ENCODE assay signal across 26 mouse cellular contexts in the genomic region with DNA sequence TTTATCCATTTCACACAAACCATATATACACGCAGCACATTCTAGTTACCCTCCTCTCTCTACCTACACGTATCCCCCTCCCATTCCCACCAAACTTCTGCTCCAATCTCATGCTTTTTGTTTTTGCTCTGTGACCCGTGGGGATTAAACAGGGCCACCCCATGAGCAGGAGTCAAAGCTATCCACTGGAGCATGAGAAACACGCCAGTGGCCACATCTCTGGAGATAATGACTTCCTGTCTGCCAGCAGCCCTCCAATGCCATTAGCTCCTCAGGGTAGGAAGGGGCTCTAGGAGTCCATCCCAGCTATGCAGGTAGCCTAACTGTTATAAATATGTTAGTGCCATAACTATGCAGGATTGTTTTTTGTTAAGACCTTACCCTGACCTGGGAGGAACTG.
DNase-seq lines count a peak whose midpoint lies in the region; ATAC-seq lines count a peak whose summit lies in the region.
"Had no signal": no experiment of that assay in that cellular context is flagged by ENCODE, and none has a peak within 500 bp of the region (broad histone marks: within the 10 kb centered on the region; RNA-seq: fewer than 3 reads in every experiment).

No protein-coding gene starts in this region.

- peaks cover 13% of the 10 kb centered on the region for H3K4me1 ChIP-seq in forebrain, embryonic 10.5 days
- H3K4me1 ChIP-seq in forebrain, embryonic 16.5 days (replicated peaks; ENCODE audit: control insufficient read depth, insufficient read depth, low read length), result no peaks in the 10 kb centered on the region
- 0 out of 2 replicates have a peak, but pooled peaks cover 4% of the 10 kb centered on the region for H3K4me1 ChIP-seq in kidney, embryonic 16.5 days (ENCODE audit: insufficient read depth, low read length)
- H3K4me1 ChIP-seq in heart, embryonic 11.5 days (ENCODE audit: control insufficient read depth, insufficient read depth, low read length), result no peaks in the 10 kb centered on the region
- H3K4me1 ChIP-seq: hindbrain, embryonic 13.5 days; limb, embryonic 13.5 days; lung, embryonic 15.5 days; stomach, embryonic 15.5 days had no signal

- H3K9me3 ChIP-seq in forebrain, embryonic 10.5 days, result no peaks in the 10 kb centered on the region
- no peaks in the 10 kb centered on the region for H3K9me3 ChIP-seq in forebrain, embryonic 16.5 days (ENCODE audit: control insufficient read depth, low read length)
- no peaks in the 10 kb centered on the region for H3K9me3 ChIP-seq in kidney, embryonic 16.5 days (ENCODE audit: low read length)
- no peaks in the 10 kb centered on the region for H3K9me3 ChIP-seq in heart, embryonic 11.5 days (replicated peaks; ENCODE audit: control insufficient read depth, low read length)
- H3K9me3 ChIP-seq: hindbrain, embryonic 13.5 days; limb, embryonic 13.5 days; lung, embryonic 15.5 days; neural tube, embryonic 13.5 days; stomach, embryonic 15.5 days had no signal

- WGBS in forebrain, embryonic 10.5 days, result 22% methylated on average over 4 of the region's 4 CpGs
- 4% methylated on average over 4 of the region's 4 CpGs for WGBS in forebrain, embryonic 16.5 days
- 27% methylated on average over 4 of the region's 4 CpGs for WGBS in kidney, embryonic 16.5 days
- 54% methylated on average over 4 of the region's 4 CpGs for WGBS in heart, embryonic 11.5 days (ENCODE audit: insufficient replicate concordance)

- H3K4me3 ChIP-seq in forebrain, embryonic 10.5 days, result no peak overlapping the region
- no peak overlapping the region for H3K4me3 ChIP-seq in forebrain, embryonic 16.5 days (replicated peaks; ENCODE audit: low read length)
- no peak overlapping the region for H3K4me3 ChIP-seq in kidney, embryonic 16.5 days (ENCODE audit: low read length)
- H3K4me3 ChIP-seq in heart, embryonic 11.5 days (ENCODE audit: low read depth, low read length), result no peak overlapping the region
- H3K4me3 ChIP-seq: hindbrain, embryonic 13.5 days; layer of hippocampus, adult 2 months; limb, embryonic 13.5 days; lung, embryonic 15.5 days; neural tube, embryonic 13.5 days; stomach, embryonic 15.5 days had no signal

- H3K27ac ChIP-seq in forebrain, embryonic 10.5 days, result no peak overlapping the region
- H3K27ac ChIP-seq in forebrain, embryonic 16.5 days (ENCODE audit: low read length), result no peak overlapping the region
- H3K27ac ChIP-seq in kidney, embryonic 16.5 days (ENCODE audit: low read length), result no peak overlapping the region
- no peak overlapping the region for H3K27ac ChIP-seq in heart, embryonic 11.5 days (ENCODE audit: low read depth, low read length)
- H3K27ac ChIP-seq: hindbrain, embryonic 13.5 days; kidney, postnatal 0 days; layer of hippocampus, adult 2 months; limb, embryonic 13.5 days; liver, embryonic 14.5 days; lung, embryonic 15.5 days; neural tube, embryonic 13.5 days; stomach, embryonic 15.5 days had no signal

- peak; percentile 35 for DNase-seq in forebrain, embryonic 10.5 days (ENCODE audit: extremely low spot score, low spot score)
- DNase-seq in kidney, postnatal 25 days, result no peak
- peak; percentile 34 for DNase-seq in embryo, embryonic 10 days (ENCODE audit: low spot score)
- DNase-seq in mesoderm, embryonic 11.5 days (ENCODE audit: low read depth, low spot score), result peak; percentile 18
- DNase-seq in cerebellum, adult 9-10 months, result no peak
- DNase-seq: adrenal gland, adult 8-10 months; cerebellum, adult 11 months; cerebellum, postnatal 14 days; gastrocnemius, postnatal 36 days; layer of hippocampus, postnatal 36 days; lung, postnatal 4 days; right cerebral cortex, postnatal 25 days; thymus, adult 18-20 months; thymus, postnatal 4 days had no signal

- no peak overlapping the region for H3K4me2 ChIP-seq in forebrain, embryonic 16.5 days (ENCODE audit: low read length)
- no peak overlapping the region for H3K4me2 ChIP-seq in kidney, embryonic 16.5 days (replicated peaks; ENCODE audit: low read depth, low read length)
- no peak overlapping the region for H3K4me2 ChIP-seq in heart, embryonic 11.5 days
- H3K4me2 ChIP-seq: hindbrain, embryonic 13.5 days; limb, embryonic 13.5 days; lung, embryonic 15.5 days; neural tube, embryonic 13.5 days; stomach, embryonic 15.5 days had no signal

- H3K36me3 ChIP-seq in forebrain, embryonic 10.5 days (replicated peaks), result no peaks in the 10 kb centered on the region
- H3K36me3 ChIP-seq in forebrain, embryonic 16.5 days (ENCODE audit: control insufficient read depth, insufficient read depth), result no peaks in the 10 kb centered on the region
- H3K36me3 ChIP-seq in kidney, embryonic 16.5 days (ENCODE audit: insufficient read depth, low read length), result no peaks in the 10 kb centered on the region
- no peaks in the 10 kb centered on the region for H3K36me3 ChIP-seq in heart, embryonic 11.5 days (ENCODE audit: control insufficient read depth, insufficient read depth, low read length)
- H3K36me3 ChIP-seq: hindbrain, embryonic 13.5 days; limb, embryonic 13.5 days; lung, embryonic 15.5 days; neural tube, embryonic 13.5 days; stomach, embryonic 15.5 days had no signal

- ATAC-seq in forebrain, embryonic 16.5 days, result no peak
- peak; percentile 82 for ATAC-seq in kidney, embryonic 16.5 days (ENCODE audit: low FRiP score, low TSS enrichment)
- ATAC-seq in heart, embryonic 11.5 days (replicated peaks; ENCODE audit: insufficient number of reproducible peaks, low FRiP score, low TSS enrichment), result no peak
- ATAC-seq: Patski had no signal

- peaks cover 14% of the 10 kb centered on the region; the same call in 1 of the 2 replicates for H3K27me3 ChIP-seq in forebrain, embryonic 10.5 days (ENCODE audit: poor library complexity, severe bottlenecking)
- no peaks in the 10 kb centered on the region for H3K27me3 ChIP-seq in forebrain, embryonic 16.5 days (replicated peaks; ENCODE audit: control insufficient read depth, insufficient read depth, low read length)
- no peaks in the 10 kb centered on the region for H3K27me3 ChIP-seq in kidney, embryonic 16.5 days (ENCODE audit: insufficient read depth, low read length)
- H3K27me3 ChIP-seq in heart, embryonic 11.5 days (ENCODE audit: control insufficient read depth, insufficient read depth, low read length), result no peaks in the 10 kb centered on the region
- H3K27me3 ChIP-seq: hindbrain, embryonic 13.5 days; limb, embryonic 13.5 days; lung, embryonic 15.5 days; neural tube, embryonic 13.5 days; Patski; stomach, embryonic 15.5 days had no signal

- no peak overlapping the region for H3K9ac ChIP-seq in forebrain, embryonic 16.5 days (replicated peaks; ENCODE audit: low read depth, low read length)
- no peak overlapping the region for H3K9ac ChIP-seq in kidney, embryonic 16.5 days (replicated peaks; ENCODE audit: low read length)
- no peak overlapping the region for H3K9ac ChIP-seq in heart, embryonic 11.5 days (ENCODE audit: low read depth, low read length)
- H3K9ac ChIP-seq: hindbrain, embryonic 13.5 days; limb, embryonic 13.5 days; liver, embryonic 14.5 days; lung, embryonic 15.5 days; neural tube, embryonic 13.5 days; stomach, embryonic 15.5 days had no signal

Comparison
In these comparisons a context has a peak if more than half of its experiments do, and no peak if none do; other contexts are left out.
1. DNase-seq: peak in forebrain, embryonic 10.5 days (single experiment), embryo, embryonic 10 days (single experiment) and mesoderm, embryonic 11.5 days (single experiment); none in kidney, postnatal 25 days (0 of 2) and cerebellum, adult 9-10 months (single experiment).